Mouse (Mus musculus): ENCODE results near the gene Tjp2. TPM values are rescaled to one million over a fixed set of nuclear protein-coding genes. Genes with fewer than 3 reads are reported as not detected.
"Not testable (repeated sequence)": the region's sequence is repeated elsewhere in the genome, so short reads cannot be mapped to it uniquely, and the experiment has no call there.

Tjp2 gene
- polyA plus RNA-seq, 1 experiment from 2014 or later: 22.7 TPM

- no peaks in the 10 kb centered on the region for H3K27me3 ChIP-seq (ENCODE audit: control insufficient read depth, insufficient read depth, low read length)
- no peak overlapping the region for H3K27ac ChIP-seq (replicated peaks in 1 of 2; ENCODE audit: control insufficient read depth in 1 of 2, insufficient read depth in 1 of 2, low read depth in 2 of 2, low read length in 2 of 2)
- no peak for ATAC-seq (ENCODE audit: insufficient number of reproducible peaks, insufficient read depth, low FRiP score, low read depth)
- WGBS: 69% methylated on average over 11 of the region's 11 CpGs
- no peak overlapping the region for H3K9ac ChIP-seq (ENCODE audit: low read length)
- H3K36me3 ChIP-seq (ENCODE audit: control insufficient read depth, insufficient read depth, low read length): no peaks in the 10 kb centered on the region
- peaks cover 3 to 5% of the 10 kb centered on the region in 2 experiments; a peak in 1 of 4 replicates for H3K4me1 ChIP-seq (ENCODE audit: control insufficient read depth in 2 of 2, insufficient read depth in 2 of 2, low read length in 2 of 2)
- no peak overlapping the region for H3K4me3 ChIP-seq (ENCODE audit: control insufficient read depth in 1 of 2, insufficient read depth in 1 of 2, low read depth in 1 of 2, low read length in 2 of 2)
- peaks cover 6% of the 10 kb centered on the region; the same call in 1 of the 2 replicates for H3K9me3 ChIP-seq (ENCODE audit: control insufficient read depth, low read length)
- no peak overlapping the region for H3K4me2 ChIP-seq (ENCODE audit: low read length)
These were observed 26.0 kb downstream of the Tjp2 start for GRCm38 (mm10) chr19:24198676-24199303.

- ATAC-seq (ENCODE audit: insufficient number of reproducible peaks, insufficient read depth, low FRiP score, low read depth): no peak
- Histone ChIP-seq H3K4me3 (ENCODE audit: control insufficient read depth in 1 of 2, insufficient read depth in 1 of 2, low read depth in 1 of 2, low read length in 2 of 2) (no peak overlapping the region), H3K9me3 (ENCODE audit: control insufficient read depth, low read length) (peaks cover 6% of the 10 kb centered on the region; the same call in 1 of the 2 replicates), H3K4me2 (ENCODE audit: low read length) (no peak overlapping the region), H3K4me1 (ENCODE audit: control insufficient read depth in 2 of 2, insufficient read depth in 2 of 2, low read length in 2 of 2) (peaks cover 3 to 5% of the 10 kb centered on the region in 2 experiments; a peak in 1 of 4 replicates), H3K36me3 (ENCODE audit: control insufficient read depth, insufficient read depth, low read length) (no peaks in the 10 kb centered on the region), H3K27ac (replicated peaks in 1 of 2; ENCODE audit: control insufficient read depth in 1 of 2, insufficient read depth in 1 of 2, low read depth in 2 of 2, low read length in 2 of 2) (no peak overlapping the region), H3K27me3 (ENCODE audit: control insufficient read depth, insufficient read depth, low read length) (no peaks in the 10 kb centered on the region), H3K9ac (ENCODE audit: low read length) (no peak overlapping the region)
- WGBS: 65% methylated on average over 3 of the region's 3 CpGs
These were observed 27.5 kb downstream of the Tjp2 start for GRCm38 (mm10) chr19:24197338-24197737.

- H3K4me3 ChIP-seq (ENCODE audit: control insufficient read depth in 1 of 2, insufficient read depth in 1 of 2, low read depth in 1 of 2, low read length in 2 of 2): no peak overlapping the region
- peaks cover 6% of the 10 kb centered on the region; the same call in 1 of the 2 replicates for H3K9me3 ChIP-seq (ENCODE audit: control insufficient read depth, low read length)
- no peak overlapping the region for H3K27ac ChIP-seq (replicated peaks in 1 of 2; ENCODE audit: control insufficient read depth in 1 of 2, insufficient read depth in 1 of 2, low read depth in 2 of 2, low read length in 2 of 2)
- 32% methylated on average over 7 of the region's 7 CpGs for WGBS
- H3K36me3 ChIP-seq (ENCODE audit: control insufficient read depth, insufficient read depth, low read length): no peaks in the 10 kb centered on the region
- H3K4me1 ChIP-seq (ENCODE audit: control insufficient read depth in 2 of 2, insufficient read depth in 2 of 2, low read length in 2 of 2): peaks cover 3 to 5% of the 10 kb centered on the region in 2 experiments; a peak in 1 of 4 replicates
- H3K4me2 ChIP-seq (ENCODE audit: low read length): no peak overlapping the region
- no peak for ATAC-seq (ENCODE audit: insufficient number of reproducible peaks, insufficient read depth, low FRiP score, low read depth)
- no peaks in the 10 kb centered on the region for H3K27me3 ChIP-seq (ENCODE audit: control insufficient read depth, insufficient read depth, low read length)
- H3K9ac ChIP-seq (ENCODE audit: low read length): no peak overlapping the region
These were observed 29.6 kb downstream of the Tjp2 start for GRCm38 (mm10) chr19:24195224-24195623.

- Histone ChIP-seq H3K4me1 (ENCODE audit: control insufficient read depth in 2 of 2, insufficient read depth in 2 of 2, low read length in 2 of 2) (peaks cover 3 to 5% of the 10 kb centered on the region in 2 experiments; a peak in 1 of 4 replicates), H3K36me3 (ENCODE audit: control insufficient read depth, insufficient read depth, low read length) (no peaks in the 10 kb centered on the region), H3K9me3 (ENCODE audit: control insufficient read depth, low read length) (peaks cover 6% of the 10 kb centered on the region; the same call in 1 of the 2 replicates), H3K27ac (replicated peaks in 1 of 2; ENCODE audit: control insufficient read depth in 1 of 2, insufficient read depth in 1 of 2, low read depth in 2 of 2, low read length in 2 of 2) (no peak overlapping the region), H3K4me2 (ENCODE audit: low read length) (no peak overlapping the region), H3K4me3 (ENCODE audit: control insufficient read depth in 1 of 2, insufficient read depth in 1 of 2, low read depth in 1 of 2, low read length in 2 of 2) (no peak overlapping the region), H3K9ac (ENCODE audit: low read length) (no peak overlapping the region), H3K27me3 (ENCODE audit: control insufficient read depth, insufficient read depth, low read length) (no peaks in the 10 kb centered on the region)
- ATAC-seq (ENCODE audit: insufficient number of reproducible peaks, insufficient read depth, low FRiP score, low read depth): no peak
- 87% methylated on average over 4 of the region's 4 CpGs for WGBS
These were observed 30.6 kb downstream of the Tjp2 start for GRCm38 (mm10) chr19:24194216-24194615.

- Histone ChIP-seq H3K27me3 (ENCODE audit: control insufficient read depth, insufficient read depth, low read length) (no peaks in the 10 kb centered on the region), H3K9ac (ENCODE audit: low read length) (no peak overlapping the region), H3K36me3 (ENCODE audit: control insufficient read depth, insufficient read depth, low read length) (no peaks in the 10 kb centered on the region), H3K4me1 (ENCODE audit: control insufficient read depth in 2 of 2, insufficient read depth in 2 of 2, low read length in 2 of 2) (peaks cover 3 to 5% of the 10 kb centered on the region in 2 experiments; a peak in 1 of 4 replicates), H3K4me2 (ENCODE audit: low read length) (no peak overlapping the region), H3K9me3 (ENCODE audit: control insufficient read depth, low read length) (peaks cover 6% of the 10 kb centered on the region; the same call in 1 of the 2 replicates), H3K4me3 (ENCODE audit: control insufficient read depth in 1 of 2, insufficient read depth in 1 of 2, low read depth in 1 of 2, low read length in 2 of 2) (no peak overlapping the region), H3K27ac (replicated peaks in 1 of 2; ENCODE audit: control insufficient read depth in 1 of 2, insufficient read depth in 1 of 2, low read depth in 2 of 2, low read length in 2 of 2) (no peak overlapping the region)
- 87% methylated on average over 5 of the region's 5 CpGs for WGBS
- ATAC-seq (ENCODE audit: insufficient number of reproducible peaks, insufficient read depth, low FRiP score, low read depth): no peak
These were observed 31.9 kb downstream of the Tjp2 start for GRCm38 (mm10) chr19:24192946-24193345.

GRCm38 (mm10) chr19:24187791-24188190 lies 37.0 kb downstream of the Tjp2 start:
- 91% methylated on average over 2 of the region's 2 CpGs for WGBS
- no peak overlapping the region for H3K4me2 ChIP-seq (ENCODE audit: low read length)
- H3K36me3 ChIP-seq (ENCODE audit: control insufficient read depth, insufficient read depth, low read length): no peaks in the 10 kb centered on the region
- H3K9me3 ChIP-seq (ENCODE audit: control insufficient read depth, low read length): no peaks in the 10 kb centered on the region
- H3K4me1 ChIP-seq (ENCODE audit: control insufficient read depth in 2 of 2, insufficient read depth in 2 of 2, low read length in 2 of 2): no peaks in the 10 kb centered on the region
- no peak overlapping the region for H3K27ac ChIP-seq (replicated peaks in 1 of 2; ENCODE audit: control insufficient read depth in 1 of 2, insufficient read depth in 1 of 2, low read depth in 2 of 2, low read length in 2 of 2)
- no peak for ATAC-seq (ENCODE audit: insufficient number of reproducible peaks, insufficient read depth, low FRiP score, low read depth)
- no peak overlapping the region for H3K4me3 ChIP-seq (ENCODE audit: control insufficient read depth in 1 of 2, insufficient read depth in 1 of 2, low read depth in 1 of 2, low read length in 2 of 2)
- no peaks in the 10 kb centered on the region for H3K27me3 ChIP-seq (ENCODE audit: control insufficient read depth, insufficient read depth, low read length)
- no peak overlapping the region for H3K9ac ChIP-seq (ENCODE audit: low read length)

- WGBS: 64% methylated on average over 1 of the region's 1 CpGs
- not testable (repeated sequence) for H3K9ac ChIP-seq (ENCODE audit: low read length); H3K9me3 ChIP-seq (ENCODE audit: control insufficient read depth, low read length); H3K27ac ChIP-seq (replicated peaks in 1 of 2; ENCODE audit: control insufficient read depth in 1 of 2, insufficient read depth in 1 of 2, low read depth in 2 of 2, low read length in 2 of 2); H3K27me3 ChIP-seq (ENCODE audit: control insufficient read depth, insufficient read depth, low read length); H3K36me3 ChIP-seq (ENCODE audit: control insufficient read depth, insufficient read depth, low read length); ATAC-seq (ENCODE audit: insufficient number of reproducible peaks, insufficient read depth, low FRiP score, low read depth); H3K4me1 ChIP-seq (ENCODE audit: control insufficient read depth in 2 of 2, insufficient read depth in 2 of 2, low read length in 2 of 2); H3K4me2 ChIP-seq (ENCODE audit: low read length); H3K4me3 ChIP-seq (ENCODE audit: control insufficient read depth in 1 of 2, insufficient read depth in 1 of 2, low read depth in 1 of 2, low read length in 2 of 2)
These were observed 37.5 kb downstream of the Tjp2 start for GRCm38 (mm10) chr19:24187358-24187757.
